Mouse (Mus musculus): ENCODE data around the gene Rimkla.

Gene Rimkla

GRCm38 (mm10) chr4:119467720-119468380, 24.6 kb downstream of the Rimkla start:
- DNase-seq (ENCODE audit: extremely low spot score), result no peak

- DNase-seq (ENCODE audit: extremely low spot score), result no peak
These were observed 26.6 kb downstream of the Rimkla start for GRCm38 (mm10) chr4:119465841-119466240.

GRCm38 (mm10) chr4:119463756-119464419, 28.5 kb downstream of the Rimkla start:
- DNase-seq (ENCODE audit: extremely low spot score), result no peak

- DNase-seq (ENCODE audit: extremely low spot score), result peak; percentile 14
These were observed 29.3 kb downstream of the Rimkla start for GRCm38 (mm10) chr4:119462858-119463755.

- DNase-seq (ENCODE audit: extremely low spot score), result no peak
These were observed 30.0 kb downstream of the Rimkla start for GRCm38 (mm10) chr4:119462457-119462856.

GRCm38 (mm10) chr4:119460728-119461141, 31.7 kb downstream of the Rimkla start:
- DNase-seq (ENCODE audit: extremely low spot score), result no peak

- DNase-seq (ENCODE audit: extremely low spot score), result peak; percentile 9
These were observed 32.1 kb downstream of the Rimkla start for GRCm38 (mm10) chr4:119460296-119460695.

GRCm38 (mm10) chr4:119453533-119453932, 38.9 kb downstream of the Rimkla start:
- DNase-seq (ENCODE audit: extremely low spot score), result peak; percentile 13

- no peak for DNase-seq (ENCODE audit: extremely low spot score)
These were observed 39.3 kb downstream of the Rimkla start for GRCm38 (mm10) chr4:119453128-119453527.

GRCm38 (mm10) chr4:119450436-119450835, 42.0 kb downstream of the Rimkla start:
- DNase-seq (ENCODE audit: extremely low spot score), result no peak

GRCm38 (mm10) chr4:119447786-119448185, 44.6 kb downstream of the Rimkla start:
- DNase-seq (ENCODE audit: extremely low spot score), result no peak

GRCm38 (mm10) chr4:119447261-119447660, 45.2 kb downstream of the Rimkla start:
- no peak for DNase-seq (ENCODE audit: extremely low spot score)

- DNase-seq (ENCODE audit: extremely low spot score), result no peak
These were observed 49.9 kb downstream of the Rimkla start for GRCm38 (mm10) chr4:119442539-119442938.

- no peak for DNase-seq (ENCODE audit: extremely low spot score)
These were observed 50.6 kb downstream of the Rimkla start for GRCm38 (mm10) chr4:119441836-119442235.

- DNase-seq (ENCODE audit: extremely low spot score), result no peak
These were observed 54.5 kb downstream of the Rimkla start for GRCm38 (mm10) chr4:119437936-119438335.

- peak; percentile 31 for DNase-seq (ENCODE audit: extremely low spot score)
These were observed 61.8 kb downstream of the Rimkla start for GRCm38 (mm10) chr4:119430678-119431077.

- DNase-seq (ENCODE audit: extremely low spot score), result no peak
These were observed 64.7 kb downstream of the Rimkla start for GRCm38 (mm10) chr4:119427680-119428079.

GRCm38 (mm10) chr4:119425601-119426000, 66.8 kb downstream of the Rimkla start:
- no peak for DNase-seq (ENCODE audit: extremely low spot score)

GRCm38 (mm10) chr4:119425077-119425476, 67.4 kb downstream of the Rimkla start:
- DNase-seq (ENCODE audit: extremely low spot score), result no peak

GRCm38 (mm10) chr4:119422294-119422964, 70.0 kb downstream of the Rimkla start, which contains the start of the genes Ppcs and Zmynd12:
Gene Ppcs, minus strand, starts transcription at chr4:119422420.
Gene Zmynd12, plus strand, starts transcription at chr4:119422814.
- DNase-seq (ENCODE audit: extremely low spot score), result peak; percentile 91

GRCm38 (mm10) chr4:119421921-119422293, 70.5 kb downstream of the Rimkla start:
- DNase-seq (ENCODE audit: extremely low spot score), result no peak

GRCm38 (mm10) chr4:119421191-119421590, 71.2 kb downstream of the Rimkla start:
- DNase-seq (ENCODE audit: extremely low spot score), result no peak

Measured in embryo, embryonic 9.5 days (tissue).